Mouse (Mus musculus) midbrain, embryonic 10.5 days (tissue): Measurements from ENCODE around the gene Olfml2b. TPM values are rescaled to one million over a fixed set of nuclear protein-coding genes. Genes with fewer than 3 reads are reported as not detected.

Experiments used
- DNase-seq: peaks from one replicate; pipeline ENCODE4 v3.0.0-alpha.2; 2017; ENCODE audit warnings: low spot score
- H3K27ac ChIP-seq: fragments of 300-500 bp; sonication (generic); replicated peaks from 2 replicates; pipeline ENCODE4 v1.5.1; 2016; ENCODE audit warnings: mild to moderate bottlenecking
- H3K27me3 ChIP-seq: fragments of 300-500 bp; sonication (generic); 2 replicates; pipeline ENCODE4 v1.6.1; 2016; ENCODE audit warnings: low read depth, mild to moderate bottlenecking; ENCODE audit not compliant: poor library complexity, severe bottlenecking
- H3K36me3 ChIP-seq: fragments of 300-500 bp; sonication (generic); 2 replicates; pipeline ENCODE4 v1.6.1; 2016; ENCODE audit warnings: mild to moderate bottlenecking, moderate library complexity
- H3K4me1 ChIP-seq: fragments of 300-500 bp; sonication (generic); 2 replicates; pipeline ENCODE4 v1.6.1; 2016
- H3K4me3 ChIP-seq: fragments of 300-500 bp; sonication (generic); 2 replicates; pipeline ENCODE4 v1.5.1; 2016; ENCODE audit warnings: mild to moderate bottlenecking, moderate library complexity
- H3K9me3 ChIP-seq: fragments of 300-500 bp; sonication (generic); replicated peaks from 2 replicates; pipeline ENCODE4 v1.6.1; 2016; ENCODE audit warnings: mild to moderate bottlenecking
- WGBS: fragments of 180-500 bp; shearing (Covaris S2); methylation state at CpG from one replicate; pipeline ENCODE4 v1.1.7; 2016; 5-methylcytosine and 5-hydroxymethylcytosine counted together
- polyA plus RNA-seq: library from polyadenylated mRNA; unstranded; fragments of >200 nt; fragmentation: Nextera tagmentation; extraction: Ambion mirVana; gene quantifications from 2 replicates; pipeline ENCODE4 v1.2.1, GENCODE M21; 2016

Olfml2b gene
- polyA plus RNA-seq, 1 experiment from 2014 or later: 6.1 TPM

- Histone ChIP-seq H3K4me3 (no peak overlapping the region), H3K9me3 (no peaks in the 10 kb centered on the region), H3K27me3 (no peaks in the 10 kb centered on the region), H3K4me1 (no peaks in the 10 kb centered on the region; the same call in 1 of the 2 replicates), H3K27ac (no peak overlapping the region), H3K36me3 (no peaks in the 10 kb centered on the region)
- DNase-seq: no peak
- 91% methylated on average over 6 of the region's 6 CpGs for WGBS
These were observed 58.6 kb downstream of the Olfml2b start for GRCm38 (mm10) chr1:170702958-170703357.

GRCm38 (mm10) chr1:170704103-170704502 lies 59.8 kb downstream of the Olfml2b start:
- H3K36me3 ChIP-seq: no peaks in the 10 kb centered on the region
- no peaks in the 10 kb centered on the region; the same call in 1 of the 2 replicates for H3K4me1 ChIP-seq
- DNase-seq: no peak
- no peak overlapping the region for H3K4me3 ChIP-seq
- H3K27ac ChIP-seq: no peak overlapping the region
- H3K27me3 ChIP-seq: no peaks in the 10 kb centered on the region
- 93% methylated on average over 6 of the region's 6 CpGs for WGBS
- no peaks in the 10 kb centered on the region for H3K9me3 ChIP-seq

GRCm38 (mm10) chr1:170704911-170705594 lies 60.7 kb downstream of the Olfml2b start:
- Histone ChIP-seq H3K4me3 (no peak overlapping the region), H3K4me1 (no peaks in the 10 kb centered on the region; the same call in 1 of the 2 replicates), H3K9me3 (no peaks in the 10 kb centered on the region), H3K36me3 (0 out of 2 replicates have a peak, but pooled peaks cover 3% of the 10 kb centered on the region), H3K27ac (no peak overlapping the region), H3K27me3 (no peaks in the 10 kb centered on the region)
- DNase-seq: no peak
- 80% methylated on average over 4 of the region's 4 CpGs for WGBS

- no peaks in the 10 kb centered on the region for H3K9me3 ChIP-seq
- WGBS: 95% methylated on average over 4 of the region's 4 CpGs
- no peaks in the 10 kb centered on the region; the same call in 1 of the 2 replicates for H3K4me1 ChIP-seq
- H3K4me3 ChIP-seq: no peak overlapping the region
- no peak overlapping the region for H3K27ac ChIP-seq
- H3K27me3 ChIP-seq: no peaks in the 10 kb centered on the region
- 0 out of 2 replicates have a peak, but pooled peaks cover 3% of the 10 kb centered on the region for H3K36me3 ChIP-seq
- DNase-seq: no peak
These were observed 61.7 kb downstream of the Olfml2b start for GRCm38 (mm10) chr1:170706046-170706445.

GRCm38 (mm10) chr1:170709034-170709433 lies 64.7 kb downstream of the Olfml2b start:
- H3K4me1 ChIP-seq: no peaks in the 10 kb centered on the region
- no peak overlapping the region for H3K27ac ChIP-seq
- 81% methylated on average over 3 of the region's 3 CpGs for WGBS
- 0 out of 2 replicates have a peak, but pooled peaks cover 3% of the 10 kb centered on the region for H3K36me3 ChIP-seq
- no peak overlapping the region for H3K4me3 ChIP-seq
- DNase-seq: no peak
- H3K27me3 ChIP-seq: no peaks in the 10 kb centered on the region
- no peaks in the 10 kb centered on the region for H3K9me3 ChIP-seq

GRCm38 (mm10) chr1:170709481-170709880 lies 65.1 kb downstream of the Olfml2b start:
- Histone ChIP-seq H3K4me1 (no peaks in the 10 kb centered on the region), H3K27me3 (no peaks in the 10 kb centered on the region), H3K4me3 (no peak overlapping the region), H3K36me3 (0 out of 2 replicates have a peak, but pooled peaks cover 3% of the 10 kb centered on the region), H3K9me3 (no peaks in the 10 kb centered on the region), H3K27ac (no peak overlapping the region)
- 91% methylated on average over 8 of the region's 8 CpGs for WGBS
- DNase-seq: no peak

- no peak overlapping the region for H3K27ac ChIP-seq
- no peak for DNase-seq
- WGBS: 91% methylated on average over 3 of the region's 3 CpGs
- 0 out of 2 replicates have a peak, but pooled peaks cover 3% of the 10 kb centered on the region for H3K36me3 ChIP-seq
- no peaks in the 10 kb centered on the region for H3K9me3 ChIP-seq
- no peak overlapping the region for H3K4me3 ChIP-seq
- H3K4me1 ChIP-seq: no peaks in the 10 kb centered on the region
- no peaks in the 10 kb centered on the region for H3K27me3 ChIP-seq
These were observed 65.6 kb downstream of the Olfml2b start for GRCm38 (mm10) chr1:170709969-170710368.

- H3K4me3 ChIP-seq: no peak overlapping the region
- no peak overlapping the region for H3K27ac ChIP-seq
- DNase-seq: no peak
- 0 out of 2 replicates have a peak, but pooled peaks cover 3% of the 10 kb centered on the region for H3K36me3 ChIP-seq
- no peaks in the 10 kb centered on the region for H3K27me3 ChIP-seq
- no peaks in the 10 kb centered on the region for H3K4me1 ChIP-seq
- H3K9me3 ChIP-seq: no peaks in the 10 kb centered on the region
- 92% methylated on average over 7 of the region's 7 CpGs for WGBS
These were observed 67.4 kb downstream of the Olfml2b start for GRCm38 (mm10) chr1:170711731-170712130.

GRCm38 (mm10) chr1:170717241-170717828 lies 73.0 kb downstream of the Olfml2b start:
- no peak for DNase-seq
- H3K27me3 ChIP-seq: no peaks in the 10 kb centered on the region
- no peak overlapping the region for H3K27ac ChIP-seq
- H3K9me3 ChIP-seq: no peaks in the 10 kb centered on the region
- H3K4me3 ChIP-seq: no peak overlapping the region
- H3K36me3 ChIP-seq: no peaks in the 10 kb centered on the region
- WGBS: 94% methylated on average over 3 of the region's 3 CpGs
- peaks cover 4% of the 10 kb centered on the region; the same call in 1 of the 2 replicates for H3K4me1 ChIP-seq

- no peak overlapping the region for H3K27ac ChIP-seq
- no peaks in the 10 kb centered on the region for H3K9me3 ChIP-seq
- no peaks in the 10 kb centered on the region for H3K36me3 ChIP-seq
- peaks cover 4% of the 10 kb centered on the region; the same call in 1 of the 2 replicates for H3K4me1 ChIP-seq
- H3K27me3 ChIP-seq: no peaks in the 10 kb centered on the region
- 78% methylated on average over 8 of the region's 8 CpGs for WGBS
- DNase-seq: no peak
- H3K4me3 ChIP-seq: no peak overlapping the region
These were observed 73.9 kb downstream of the Olfml2b start for GRCm38 (mm10) chr1:170718133-170718810.

- H3K36me3 ChIP-seq: no peaks in the 10 kb centered on the region
- H3K27ac ChIP-seq: no peak overlapping the region
- no peaks in the 10 kb centered on the region for H3K27me3 ChIP-seq
- DNase-seq: no peak
- H3K4me3 ChIP-seq: no peak overlapping the region
- peaks cover 4% of the 10 kb centered on the region; the same call in 1 of the 2 replicates for H3K4me1 ChIP-seq
- 87% methylated on average over 5 of the region's 5 CpGs for WGBS
- H3K9me3 ChIP-seq: no peaks in the 10 kb centered on the region
These were observed 77.2 kb downstream of the Olfml2b start for GRCm38 (mm10) chr1:170721560-170721959.

GRCm38 (mm10) chr1:170728524-170728923 lies 84.2 kb downstream of the Olfml2b start:
- Histone ChIP-seq H3K4me1 (no peaks in the 10 kb centered on the region), H3K4me3 (no peak overlapping the region), H3K27ac (no peak overlapping the region), H3K9me3 (no peaks in the 10 kb centered on the region), H3K36me3 (no peaks in the 10 kb centered on the region), H3K27me3 (no peaks in the 10 kb centered on the region)
- 83% methylated on average over 6 of the region's 6 CpGs for WGBS
- DNase-seq: no peak
